Mouse (Mus musculus) lung, postnatal 0 days (tissue): ENCODE measurements at regions not wholly inside any gene's neighbourhood (a gene's known extent, or its start where the extent isn't known, plus 50 kb on each side); places are given as distances from the start of the nearest gene placed in this dataset.

Experiments used
- CTCF ChIP-seq: IDR thresholded peaks from 2 replicates; pipeline ENCODE4 v1.5.1; 2016; ENCODE audit warnings: antibody characterized with exemption, mild to moderate bottlenecking
- EP300 ChIP-seq: IDR thresholded peaks from 2 replicates; pipeline ENCODE4 v1.6.1; 2016; ENCODE audit warnings: antibody characterized with exemption, mild to moderate bottlenecking, control low read depth

DNA sequence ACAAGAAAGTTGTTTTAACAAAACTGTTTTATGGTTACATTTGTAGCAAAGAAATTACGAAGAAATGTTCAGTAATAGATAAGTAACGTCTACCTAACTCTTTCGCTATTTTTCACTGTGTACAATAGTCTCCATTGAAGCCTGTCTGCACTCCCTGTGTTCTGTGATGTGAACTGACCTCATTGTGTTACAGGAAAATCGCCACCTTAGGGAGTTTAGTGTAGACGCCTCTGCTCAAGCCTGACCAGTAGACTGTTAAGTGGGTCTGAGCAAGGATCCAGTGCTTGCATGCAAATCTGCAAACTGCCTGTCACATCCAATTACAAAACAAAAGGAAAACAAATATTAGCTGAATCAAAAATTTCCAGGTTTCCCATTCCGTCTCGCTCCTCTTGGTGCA lies 85.8 kb upstream of the Speer2 start:
- no peak for TF ChIP-seq CTCF
- no peak for TF ChIP-seq EP300
